In the genomic region with DNA sequence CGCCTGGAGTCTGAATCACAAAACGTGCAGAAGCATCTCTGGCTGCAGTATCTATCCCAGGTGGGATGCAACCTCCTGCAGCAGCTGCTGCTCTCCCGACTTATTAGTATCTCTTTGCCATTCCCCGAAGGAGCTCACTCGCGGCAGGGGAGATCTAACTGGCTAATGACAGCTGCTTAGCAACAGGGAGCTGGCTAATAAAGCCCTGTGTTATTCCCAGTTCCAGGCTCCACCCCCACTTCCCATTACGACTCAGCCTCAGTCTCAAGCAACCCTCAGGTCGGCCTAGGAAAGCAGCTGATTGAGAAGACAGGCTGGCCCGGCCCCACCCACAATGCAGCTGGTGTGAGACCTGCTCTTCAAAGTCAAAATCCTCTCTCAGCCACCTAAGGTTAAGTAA, we compare ENCODE assay signal across 7 mouse cellular contexts. TPM values are rescaled to one million over a fixed set of nuclear protein-coding genes. Genes with fewer than 3 reads are reported as not detected.
DNase-seq lines count a peak whose midpoint lies in the region; ATAC-seq lines count a peak whose summit lies in the region.

No protein-coding gene starts in this region.

- peak overlapping the region; percentile 53 for H3K27ac ChIP-seq in hindbrain, embryonic 14.5 days
- H3K27ac ChIP-seq in stomach, embryonic 15.5 days: peak overlapping the region; percentile 54

- no peaks in the 10 kb centered on the region; the same call in 1 of the 2 replicates for H3K36me3 ChIP-seq in hindbrain, embryonic 14.5 days (replicated peaks; ENCODE audit: control insufficient read depth, insufficient read depth)
- H3K36me3 ChIP-seq in stomach, embryonic 15.5 days: no peaks in the 10 kb centered on the region

- H3K4me1 ChIP-seq in hindbrain, embryonic 14.5 days (replicated peaks; ENCODE audit: control insufficient read depth, insufficient read depth, low read length): peaks cover 17% of the 10 kb centered on the region
- H3K4me1 ChIP-seq in stomach, embryonic 15.5 days: 0 out of 2 replicates have a peak, but pooled peaks cover 8% of the 10 kb centered on the region

- H3K27me3 ChIP-seq in hindbrain, embryonic 14.5 days (ENCODE audit: control insufficient read depth, insufficient read depth, low read length): no peaks in the 10 kb centered on the region
- H3K27me3 ChIP-seq in stomach, embryonic 15.5 days (replicated peaks): no peaks in the 10 kb centered on the region

- no peak overlapping the region for H3K4me3 ChIP-seq in hindbrain, embryonic 14.5 days (replicated peaks; ENCODE audit: low read length)
- no peak overlapping the region for H3K4me3 ChIP-seq in stomach, embryonic 15.5 days (replicated peaks)

- H3K9ac ChIP-seq in hindbrain, embryonic 14.5 days: peak overlapping the region; percentile 1; the same call in 1 of the 2 replicates
- H3K9ac ChIP-seq in stomach, embryonic 15.5 days: no peak overlapping the region

- DNase-seq in adipocyte (ENCODE audit: low spot score): peak; percentile 45
- DNase-seq in cerebellum, postnatal 25 days: peak; percentile 78 to 81
- peak; percentile 54 to 67 for DNase-seq in frontal cortex, postnatal 36 days (ENCODE audit: low spot score in 2 of 2)
- peak; percentile 77 for DNase-seq in hindbrain, embryonic 14.5 days (ENCODE audit: low spot score)
- DNase-seq in layer of hippocampus, postnatal 25 days (ENCODE audit: extremely low spot score in 1 of 2, low spot score in 1 of 2): peak; percentile 52 to 54
- DNase-seq in mesoderm, embryonic 11.5 days (ENCODE audit: low read depth, low spot score): peak; percentile 74

- H3K9me3 ChIP-seq in hindbrain, embryonic 14.5 days (ENCODE audit: control insufficient read depth, low read length): no peaks in the 10 kb centered on the region
- H3K9me3 ChIP-seq in stomach, embryonic 15.5 days: no peaks in the 10 kb centered on the region

- ATAC-seq in hindbrain, embryonic 14.5 days (ENCODE audit: low FRiP score): peak; percentile 89
- ATAC-seq in stomach, embryonic 15.5 days (ENCODE audit: insufficient read depth, low FRiP score, low read depth): peak; percentile 66; the same call in 1 of the 2 replicates

- peak overlapping the region; percentile 41 for H3K4me2 ChIP-seq in hindbrain, embryonic 14.5 days (replicated peaks)
- peak overlapping the region; percentile 41 for H3K4me2 ChIP-seq in stomach, embryonic 15.5 days

- WGBS in hindbrain, embryonic 14.5 days: 1% methylated on average over 9 of the region's 9 CpGs
- 4% methylated on average over 9 of the region's 9 CpGs for WGBS in stomach, embryonic 15.5 days

RNA-seq across cellular contexts. Expression of a gene that starts 20.1 kb away (rescaled TPM):
- polyA plus RNA-seq in hindbrain, embryonic 14.5 days (2014; fragmentation: Nextera tagmentation; extraction: Ambion mirVana): 23.7 and 28.9 TPM in 2 replicates
- 10 to 100 TPM; 82.9 to 86.4 TPM for total RNA-seq in layer of hippocampus, postnatal 25 days (2021)
- polyA plus RNA-seq in stomach, embryonic 15.5 days (2015; fragmentation: Nextera tagmentation; extraction: Ambion mirVana): 6.2 and 6.9 TPM in 2 replicates

RNA-seq across cellular contexts. Expression of a gene that starts 21.1 kb away (rescaled TPM):
- 32.1 and 33.1 TPM in 2 replicates for polyA plus RNA-seq in hindbrain, embryonic 14.5 days (2014; fragmentation: Nextera tagmentation; extraction: Ambion mirVana)
- 10 to 100 TPM; 32.6 to 32.9 TPM for total RNA-seq in layer of hippocampus, postnatal 25 days (2021)
- 43.3 and 48.3 TPM in 2 replicates for polyA plus RNA-seq in stomach, embryonic 15.5 days (2015; fragmentation: Nextera tagmentation; extraction: Ambion mirVana)

RNA-seq across cellular contexts. Expression of a gene that starts 46.1 kb away (rescaled TPM):
- 8.3 and 8.8 TPM in 2 replicates for polyA plus RNA-seq in hindbrain, embryonic 14.5 days (2014; fragmentation: Nextera tagmentation; extraction: Ambion mirVana)
- total RNA-seq in layer of hippocampus, postnatal 25 days (2021): 10 to 100 TPM; 28.9 to 34.4 TPM
- polyA plus RNA-seq in stomach, embryonic 15.5 days (2015; fragmentation: Nextera tagmentation; extraction: Ambion mirVana): 3.9 and 4.5 TPM in 2 replicates

RNA-seq across cellular contexts. Expression of a gene that starts 48.8 kb away (rescaled TPM):
- 12.8 and 14.0 TPM in 2 replicates for polyA plus RNA-seq in hindbrain, embryonic 14.5 days (2014; fragmentation: Nextera tagmentation; extraction: Ambion mirVana)
- total RNA-seq in layer of hippocampus, postnatal 25 days (2021): 10 to 100 TPM; 27.9 to 31.2 TPM
- polyA plus RNA-seq in stomach, embryonic 15.5 days (2015; fragmentation: Nextera tagmentation; extraction: Ambion mirVana): 14.4 and 16.3 TPM in 2 replicates

RNA-seq across cellular contexts. Expression of a gene that starts 48.9 kb away (rescaled TPM):
- 43.2 and 51.8 TPM in 2 replicates for polyA plus RNA-seq in hindbrain, embryonic 14.5 days (2014; fragmentation: Nextera tagmentation; extraction: Ambion mirVana)
- 100 to 1,000 TPM; 108 to 109 TPM for total RNA-seq in layer of hippocampus, postnatal 25 days (2021)
- 16.8 and 17.3 TPM in 2 replicates for polyA plus RNA-seq in stomach, embryonic 15.5 days (2015; fragmentation: Nextera tagmentation; extraction: Ambion mirVana)
